Mouse (Mus musculus): Measurements from ENCODE around the gene Tmem156. TPM values are rescaled to one million over a fixed set of nuclear protein-coding genes. Genes with fewer than 3 reads are reported as not detected.

Tmem156 gene
- 0.16 and 0.20 TPM in 2 replicates for polyA plus RNA-seq (2014; fragmentation: Nextera tagmentation; extraction: Ambion mirVana)

DNA sequence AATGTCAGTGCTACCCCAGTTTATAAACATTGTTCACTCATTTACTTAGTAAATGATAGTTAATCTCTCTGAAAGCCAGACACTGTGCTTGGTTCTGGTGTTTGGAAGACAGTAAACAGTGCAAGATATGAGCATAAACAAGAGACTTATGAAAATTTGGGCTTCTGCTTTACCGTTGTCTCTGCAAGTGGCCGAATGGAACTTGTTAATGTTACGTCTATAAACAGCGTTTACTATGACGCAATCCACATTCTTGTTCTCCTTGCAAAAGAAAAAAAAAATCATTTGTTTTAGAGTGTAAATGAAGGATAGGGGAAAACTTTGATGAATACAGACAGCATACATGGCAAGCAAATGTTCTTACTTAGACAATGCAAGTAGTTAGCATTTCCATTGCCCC lies at the start of gene Tmem156:
TSS of gene Tmem156 (minus strand) at position 212 of the 400 bp plus-strand sequence.
- 55% methylated on average over 5 of the region's 5 CpGs for WGBS
- no peak for ATAC-seq (ENCODE audit: insufficient number of reproducible peaks, low FRiP score, low TSS enrichment, low read depth)
- no peak within 1 kb of the TSS for H3K4me2 ChIP-seq (ENCODE audit: low read depth, severe bottlenecking)
- no peaks in the 10 kb centered on the region for H3K36me3 ChIP-seq (ENCODE audit: control insufficient read depth, insufficient read depth, low read length)
- H3K4me3 ChIP-seq (ENCODE audit: low read depth, low read length): no peak within 1 kb of the TSS
- no peaks in the 10 kb centered on the region for H3K27me3 ChIP-seq (ENCODE audit: control insufficient read depth, insufficient read depth, low read length)
- no peaks in the 10 kb centered on the region for H3K9me3 ChIP-seq (ENCODE audit: control insufficient read depth, low read length)
- H3K9ac ChIP-seq (ENCODE audit: low read length): no peak within 1 kb of the TSS
- H3K27ac ChIP-seq (replicated peaks; ENCODE audit: low read depth, low read length): no peak within 1 kb of the TSS
- no peak for DNase-seq (ENCODE audit: low spot score)
- peaks cover 9% of the 10 kb centered on the region for H3K4me1 ChIP-seq (ENCODE audit: control insufficient read depth, insufficient read depth, low read length)

DNA sequence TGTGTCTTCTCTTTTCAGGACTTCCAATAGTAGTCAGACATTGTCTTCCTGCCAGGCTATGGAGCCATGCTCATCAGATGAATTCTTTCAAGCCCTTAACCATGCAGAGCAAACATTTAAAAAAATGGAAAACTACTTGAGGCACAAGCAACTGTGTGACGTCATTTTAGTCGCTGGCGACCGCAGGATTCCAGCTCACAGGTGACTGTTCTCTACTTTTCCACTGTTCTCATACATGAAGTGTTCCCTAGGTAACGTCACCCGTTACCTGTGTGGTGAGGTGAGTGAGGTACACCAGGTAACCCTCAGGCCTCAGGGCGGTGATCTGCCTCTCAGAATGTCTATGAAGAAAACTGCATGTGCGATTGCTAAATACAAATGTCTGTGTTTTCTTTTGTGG lies 49.3 kb upstream of the Tmem156 start:
- H3K9me3 ChIP-seq (ENCODE audit: control insufficient read depth, low read length): no peaks in the 10 kb centered on the region
- no peaks in the 10 kb centered on the region for H3K4me1 ChIP-seq (ENCODE audit: control insufficient read depth, insufficient read depth, low read length)
- ATAC-seq (ENCODE audit: insufficient number of reproducible peaks, low FRiP score, low TSS enrichment, low read depth): no peak
- DNase-seq (ENCODE audit: low spot score): no peak
- WGBS: 91% methylated on average over 8 of the region's 8 CpGs
- H3K27ac ChIP-seq (replicated peaks; ENCODE audit: low read depth, low read length): no peak overlapping the region
- H3K9ac ChIP-seq (ENCODE audit: low read length): no peak overlapping the region
- no peak overlapping the region for H3K4me2 ChIP-seq (ENCODE audit: low read depth, severe bottlenecking)
- H3K27me3 ChIP-seq (ENCODE audit: control insufficient read depth, insufficient read depth, low read length): no peaks in the 10 kb centered on the region
- H3K4me3 ChIP-seq (ENCODE audit: low read depth, low read length): no peak overlapping the region
- no peaks in the 10 kb centered on the region for H3K36me3 ChIP-seq (ENCODE audit: control insufficient read depth, insufficient read depth, low read length)

- 87% methylated on average over 6 of the region's 6 CpGs for WGBS
- ATAC-seq (ENCODE audit: insufficient number of reproducible peaks, low FRiP score, low TSS enrichment, low read depth): no peak
- H3K4me3 ChIP-seq (ENCODE audit: low read depth, low read length): no peak overlapping the region
Observed at GRCm38 (mm10) chr5:65137073-65137472, 45.1 kb upstream of the Tmem156 start.

DNA sequence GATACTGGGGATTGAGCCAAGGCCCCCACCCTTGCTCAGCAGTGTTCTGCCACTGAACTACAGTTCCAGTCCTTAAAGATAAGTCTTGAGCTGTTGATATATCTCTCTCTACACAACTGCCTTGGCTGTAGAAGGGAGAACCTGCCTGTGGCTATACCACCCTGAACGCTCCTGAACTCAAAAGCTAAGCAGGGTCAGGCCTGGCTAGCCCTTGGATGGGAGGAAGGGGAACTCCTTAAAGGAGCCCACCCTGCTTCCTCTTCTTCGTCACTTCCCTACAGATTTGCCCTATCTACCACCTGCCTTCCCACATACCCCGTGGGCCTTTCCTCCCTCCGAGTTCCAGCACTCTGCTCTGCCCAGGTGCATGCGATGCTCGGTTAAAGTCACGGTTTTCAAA lies 44.2 kb upstream of the Tmem156 start:
- H3K9me3 ChIP-seq (ENCODE audit: control insufficient read depth, low read length): no peaks in the 10 kb centered on the region
- H3K27me3 ChIP-seq (ENCODE audit: control insufficient read depth, insufficient read depth, low read length): no peaks in the 10 kb centered on the region
- no peak overlapping the region for H3K4me2 ChIP-seq (ENCODE audit: low read depth, severe bottlenecking)
- WGBS: 83% methylated on average over 7 of the region's 7 CpGs
- DNase-seq (ENCODE audit: low spot score): no peak
- no peak overlapping the region for H3K27ac ChIP-seq (replicated peaks; ENCODE audit: low read depth, low read length)
- ATAC-seq (ENCODE audit: insufficient number of reproducible peaks, low FRiP score, low TSS enrichment, low read depth): no peak
- no peak overlapping the region for H3K4me3 ChIP-seq (ENCODE audit: low read depth, low read length)
- no peak overlapping the region for H3K9ac ChIP-seq (ENCODE audit: low read length)
- no peaks in the 10 kb centered on the region for H3K4me1 ChIP-seq (ENCODE audit: control insufficient read depth, insufficient read depth, low read length)
- no peaks in the 10 kb centered on the region for H3K36me3 ChIP-seq (ENCODE audit: control insufficient read depth, insufficient read depth, low read length)

More at GRCm38 (mm10) chr5:65137073-65137472, 45.1 kb upstream of the Tmem156 start:
- Histone ChIP-seq H3K27me3 (ENCODE audit: control insufficient read depth, insufficient read depth, low read length) (no peaks in the 10 kb centered on the region), H3K9me3 (ENCODE audit: control insufficient read depth, low read length) (no peaks in the 10 kb centered on the region), H3K27ac (replicated peaks; ENCODE audit: low read depth, low read length) (no peak overlapping the region), H3K4me1 (ENCODE audit: control insufficient read depth, insufficient read depth, low read length) (no peaks in the 10 kb centered on the region), H3K4me2 (ENCODE audit: low read depth, severe bottlenecking) (no peak overlapping the region), H3K9ac (ENCODE audit: low read length) (no peak overlapping the region), H3K36me3 (ENCODE audit: control insufficient read depth, insufficient read depth, low read length) (no peaks in the 10 kb centered on the region)
- no peak for DNase-seq (ENCODE audit: low spot score)

- Histone ChIP-seq H3K4me1 (ENCODE audit: control insufficient read depth, insufficient read depth, low read length) (no peaks in the 10 kb centered on the region), H3K27ac (replicated peaks; ENCODE audit: low read depth, low read length) (no peak overlapping the region), H3K9ac (ENCODE audit: low read length) (no peak overlapping the region; the same call in none of the 2 replicates), H3K4me3 (ENCODE audit: low read depth, low read length) (peak overlapping the region; percentile 26), H3K9me3 (ENCODE audit: control insufficient read depth, low read length) (no peaks in the 10 kb centered on the region), H3K36me3 (ENCODE audit: control insufficient read depth, insufficient read depth, low read length) (no peaks in the 10 kb centered on the region), H3K27me3 (ENCODE audit: control insufficient read depth, insufficient read depth, low read length) (no peaks in the 10 kb centered on the region), H3K4me2 (ENCODE audit: low read depth, severe bottlenecking) (peak overlapping the region; percentile 65)
- DNase-seq (ENCODE audit: low spot score) (peak; percentile 34), ATAC-seq (ENCODE audit: insufficient number of reproducible peaks, low FRiP score, low TSS enrichment, low read depth) (no peak)
- 22% methylated on average over 20 of the region's 20 CpGs for WGBS
Observed at GRCm38 (mm10) chr5:65131211-65131879, 39.4 kb upstream of the Tmem156 start.

- no peaks in the 10 kb centered on the region for H3K36me3 ChIP-seq (ENCODE audit: control insufficient read depth, insufficient read depth, low read length)
- no peaks in the 10 kb centered on the region for H3K4me1 ChIP-seq (ENCODE audit: control insufficient read depth, insufficient read depth, low read length)
- no peaks in the 10 kb centered on the region for H3K27me3 ChIP-seq (ENCODE audit: control insufficient read depth, insufficient read depth, low read length)
- H3K4me3 ChIP-seq (ENCODE audit: low read depth, low read length): peak overlapping the region; percentile 26
- 3% methylated on average over 12 of the region's 12 CpGs for WGBS
- peak overlapping the region; percentile 65 for H3K4me2 ChIP-seq (ENCODE audit: low read depth, severe bottlenecking)
- no peaks in the 10 kb centered on the region for H3K9me3 ChIP-seq (ENCODE audit: control insufficient read depth, low read length)
- DNase-seq (ENCODE audit: low spot score) (peak; percentile 55), ATAC-seq (ENCODE audit: insufficient number of reproducible peaks, low FRiP score, low TSS enrichment, low read depth) (no peak; the same call in 1 of the 2 replicates)
- H3K9ac ChIP-seq (ENCODE audit: low read length): peak overlapping the region; percentile 1; the same call in 1 of the 2 replicates
- H3K27ac ChIP-seq (replicated peaks; ENCODE audit: low read depth, low read length): no peak overlapping the region
Observed at GRCm38 (mm10) chr5:65130528-65131210, 38.7 kb upstream of the Tmem156 start.

GRCm38 (mm10) chr5:65128481-65128880 lies 36.5 kb upstream of the Tmem156 start:
- Histone ChIP-seq H3K27me3 (ENCODE audit: control insufficient read depth, insufficient read depth, low read length) (no peaks in the 10 kb centered on the region), H3K9ac (ENCODE audit: low read length) (no peak overlapping the region), H3K4me2 (ENCODE audit: low read depth, severe bottlenecking) (no peak overlapping the region), H3K36me3 (ENCODE audit: control insufficient read depth, insufficient read depth, low read length) (no peaks in the 10 kb centered on the region), H3K27ac (replicated peaks; ENCODE audit: low read depth, low read length) (no peak overlapping the region), H3K4me3 (ENCODE audit: low read depth, low read length) (no peak overlapping the region), H3K4me1 (ENCODE audit: control insufficient read depth, insufficient read depth, low read length) (no peaks in the 10 kb centered on the region), H3K9me3 (ENCODE audit: control insufficient read depth, low read length) (no peaks in the 10 kb centered on the region)
- DNase-seq (ENCODE audit: low spot score) (no peak), ATAC-seq (ENCODE audit: insufficient number of reproducible peaks, low FRiP score, low TSS enrichment, low read depth) (no peak)
- WGBS: 80% methylated on average over 2 of the region's 2 CpGs

DNA sequence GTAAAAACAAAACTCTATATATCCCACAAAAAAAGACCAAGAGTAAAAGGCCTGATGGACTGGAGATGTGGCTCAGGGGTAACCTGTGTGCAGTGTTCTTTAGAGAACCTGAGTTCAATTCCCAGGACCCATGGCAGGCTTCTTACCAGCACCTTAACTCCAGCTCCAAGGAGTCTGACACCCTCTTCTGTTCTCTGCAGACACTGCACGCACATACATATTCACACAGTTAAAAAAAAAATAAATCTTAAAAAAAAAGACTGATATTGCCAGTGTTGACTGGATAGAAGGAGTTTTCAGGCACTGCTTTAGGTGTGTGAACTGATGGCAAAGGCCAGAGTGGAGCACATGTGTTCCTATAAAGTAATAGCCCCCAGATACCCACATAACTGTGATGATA lies 34.2 kb upstream of the Tmem156 start:
- WGBS: 98% methylated on average over 1 of the region's 1 CpGs
- DNase-seq (ENCODE audit: low spot score): no peak
- no peak overlapping the region for H3K4me3 ChIP-seq (ENCODE audit: low read depth, low read length)
- H3K9me3 ChIP-seq (ENCODE audit: control insufficient read depth, low read length): no peaks in the 10 kb centered on the region
- H3K4me2 ChIP-seq (ENCODE audit: low read depth, severe bottlenecking): no peak overlapping the region
- ATAC-seq (ENCODE audit: insufficient number of reproducible peaks, low FRiP score, low TSS enrichment, low read depth): no peak
- H3K27ac ChIP-seq (replicated peaks; ENCODE audit: low read depth, low read length): no peak overlapping the region
- H3K36me3 ChIP-seq (ENCODE audit: control insufficient read depth, insufficient read depth, low read length): no peaks in the 10 kb centered on the region
- no peak overlapping the region for H3K9ac ChIP-seq (ENCODE audit: low read length)
- no peaks in the 10 kb centered on the region for H3K4me1 ChIP-seq (ENCODE audit: control insufficient read depth, insufficient read depth, low read length)
- H3K27me3 ChIP-seq (ENCODE audit: control insufficient read depth, insufficient read depth, low read length): no peaks in the 10 kb centered on the region

All from limb, embryonic 11.5 days (tissue).